19 mouse cellular contexts compared by ENCODE assay signal in genomic region chr2:34468559-34469141, GRCm38 (mm10).
A peak's percentile ranks its signal among the peaks of the same experiment; 100 is the strongest.
DNase-seq lines count a peak whose midpoint lies in the region; ATAC-seq lines count a peak whose summit lies in the region.
"Had no signal": no experiment of that assay in that cellular context is flagged by ENCODE, and none has a peak within 500 bp of the region (broad histone marks: within the 10 kb centered on the region; RNA-seq: fewer than 3 reads in every experiment).

No protein-coding gene starts in this region.

- no peaks in the 10 kb centered on the region for H3K27me3 ChIP-seq in kidney, embryonic 14.5 days (ENCODE audit: control insufficient read depth, insufficient read depth, low read length)
- H3K27me3 ChIP-seq in forebrain, embryonic 14.5 days (replicated peaks; ENCODE audit: control insufficient read depth, insufficient read depth, low read length): no peaks in the 10 kb centered on the region
- H3K27me3 ChIP-seq: forebrain, embryonic 12.5 days; heart, embryonic 12.5 days; liver, embryonic 13.5 days had no signal

- WGBS in kidney, embryonic 14.5 days: 53% methylated on average over 7 of the region's 7 CpGs
- WGBS in forebrain, embryonic 14.5 days: 84% methylated on average over 7 of the region's 7 CpGs

- H3K27ac ChIP-seq in kidney, embryonic 14.5 days (ENCODE audit: low read depth, low read length): no peak overlapping the region
- no peak overlapping the region for H3K27ac ChIP-seq in forebrain, embryonic 14.5 days (ENCODE audit: low read depth, low read length)
- H3K27ac ChIP-seq: forebrain, embryonic 12.5 days; hindbrain, postnatal 0 days; liver, embryonic 13.5 days; macrophage had no signal

- H3K36me3 ChIP-seq in kidney, embryonic 14.5 days (ENCODE audit: control insufficient read depth, insufficient read depth, low read length): no peaks in the 10 kb centered on the region
- no peaks in the 10 kb centered on the region for H3K36me3 ChIP-seq in forebrain, embryonic 14.5 days (ENCODE audit: control insufficient read depth, insufficient read depth, low read length)
- H3K36me3 ChIP-seq: forebrain, embryonic 12.5 days; heart, embryonic 12.5 days; liver, embryonic 13.5 days had no signal

- no peak overlapping the region for H3K4me3 ChIP-seq in kidney, embryonic 14.5 days (ENCODE audit: low read length)
- H3K4me3 ChIP-seq in forebrain, embryonic 14.5 days (ENCODE audit: low read depth, low read length): no peak overlapping the region
- H3K4me3 ChIP-seq: forebrain, embryonic 12.5 days; heart, embryonic 12.5 days; liver, embryonic 13.5 days had no signal

- H3K4me1 ChIP-seq in kidney, embryonic 14.5 days (ENCODE audit: control insufficient read depth, insufficient read depth, low read length): no peaks in the 10 kb centered on the region; the same call in 1 of the 2 replicates
- H3K4me1 ChIP-seq in forebrain, embryonic 14.5 days (ENCODE audit: control insufficient read depth, insufficient read depth, low read length): no peaks in the 10 kb centered on the region; the same call in 1 of the 2 replicates

- H3K4me2 ChIP-seq in kidney, embryonic 14.5 days (replicated peaks; ENCODE audit: low read depth, low read length): no peak overlapping the region
- no peak overlapping the region for H3K4me2 ChIP-seq in forebrain, embryonic 14.5 days (ENCODE audit: low read length)
- H3K4me2 ChIP-seq: forebrain, embryonic 12.5 days; heart, embryonic 12.5 days; liver, embryonic 13.5 days had no signal

- DNase-seq in kidney, postnatal 10 days: peak; percentile 24
- peak; percentile 8 to 13 for DNase-seq in urinary bladder, adult 18-20 months (ENCODE audit: low spot score in 2 of 2)
- no peak for DNase-seq in urinary bladder, postnatal 10 days (ENCODE audit: low spot score)
- DNase-seq in adrenal gland, postnatal 14 days: peak; percentile 37
- DNase-seq in yolk sac, embryonic 10.5 days (ENCODE audit: low spot score): peak; percentile 61
- DNase-seq in forebrain, embryonic 14.5 days (ENCODE audit: low spot score): no peak
- no peak for DNase-seq in spleen, postnatal 4 days (ENCODE audit: low spot score in 2 of 2)
- DNase-seq: cerebellum, postnatal 10 days; embryo, embryonic 11 days; gastrocnemius, postnatal 25 days; kidney, adult 8-10 months; left cerebral cortex, postnatal 4 days; liver, embryonic 13.5 days; midbrain, embryonic 14.5 days had no signal

- H3K9me3 ChIP-seq in kidney, embryonic 14.5 days (ENCODE audit: control insufficient read depth, low read length): no peaks in the 10 kb centered on the region
- no peaks in the 10 kb centered on the region for H3K9me3 ChIP-seq in forebrain, embryonic 14.5 days (replicated peaks; ENCODE audit: control insufficient read depth, low read length)
- H3K9me3 ChIP-seq: forebrain, embryonic 12.5 days; heart, embryonic 12.5 days; liver, embryonic 13.5 days had no signal

- no peak overlapping the region for H3K9ac ChIP-seq in kidney, embryonic 14.5 days (ENCODE audit: low read depth, low read length)
- no peak overlapping the region for H3K9ac ChIP-seq in forebrain, embryonic 14.5 days (ENCODE audit: low read length)
- H3K9ac ChIP-seq: forebrain, embryonic 12.5 days; heart, embryonic 12.5 days; liver, embryonic 13.5 days had no signal

- ATAC-seq in kidney, embryonic 14.5 days (ENCODE audit: low FRiP score, low TSS enrichment): no peak
- no peak for ATAC-seq in forebrain, embryonic 14.5 days
- ATAC-seq: hindbrain, postnatal 0 days had no signal

Comparison
In these comparisons a context has a peak if more than half of its experiments do, and no peak if none do; other contexts are left out.
1. DNase-seq: peak in kidney, postnatal 10 days (single experiment), urinary bladder, adult 18-20 months (2 of 2), adrenal gland, postnatal 14 days (single experiment) and yolk sac, embryonic 10.5 days (single experiment); none in urinary bladder, postnatal 10 days (single experiment), forebrain, embryonic 14.5 days (single experiment) and spleen, postnatal 4 days (0 of 2).